Mouse (Mus musculus) small intestine, adult 2 months (tissue): ENCODE measurements around the gene Dupd1.

ENCODE experiments used
- CTCF ChIP-seq: fragments of 200-500 bp; IDR thresholded peaks from 2 replicates; pipeline ENCODE4 v1.5.1; 2012; ENCODE audit warnings: low read depth, mild to moderate bottlenecking, control low read depth, inconsistent platforms, low read length, moderate library complexity, mixed read lengths; ENCODE audit not compliant: insufficient replicate concordance, insufficient read length; ENCODE audit errors: extremely low read depth
- POLR2A ChIP-seq: fragments of 200-500 bp; IDR thresholded peaks from 2 replicates; pipeline ENCODE4 v1.6.1; 2012; ENCODE audit warnings: low read depth, mild to moderate bottlenecking, control low read depth, inconsistent platforms, low read length, moderate library complexity

- TF ChIP-seq CTCF (no peak), POLR2A (no peak)
Measured at GRCm38 (mm10) chr14:21714486-21714885, at the start of gene Dupd1.
